Mouse (Mus musculus) liver, adult 2 months (tissue): ENCODE measurements around the gene Mmd.

Experiments
- CTCF ChIP-seq: fragments of 200-500 bp; IDR thresholded peaks from 2 replicates; pipeline ENCODE4 v1.5.1; 2011; ENCODE audit warnings: low read depth, low read length, control low read depth
- POLR2A ChIP-seq: fragments of 200-500 bp; IDR thresholded peaks from 2 replicates; pipeline ENCODE4 v1.6.1; 2011; ENCODE audit warnings: low read length, control low read depth; ENCODE audit not compliant: insufficient read depth; ENCODE audit errors: extremely low read depth

- no peak for TF ChIP-seq CTCF
- no peak for TF ChIP-seq POLR2A
These were observed 20.3 kb downstream of the Mmd start for GRCm38 (mm10) chr11:90269398-90270123.
